ENCODE assay signal across 19 mouse cellular contexts in the genomic region with DNA sequence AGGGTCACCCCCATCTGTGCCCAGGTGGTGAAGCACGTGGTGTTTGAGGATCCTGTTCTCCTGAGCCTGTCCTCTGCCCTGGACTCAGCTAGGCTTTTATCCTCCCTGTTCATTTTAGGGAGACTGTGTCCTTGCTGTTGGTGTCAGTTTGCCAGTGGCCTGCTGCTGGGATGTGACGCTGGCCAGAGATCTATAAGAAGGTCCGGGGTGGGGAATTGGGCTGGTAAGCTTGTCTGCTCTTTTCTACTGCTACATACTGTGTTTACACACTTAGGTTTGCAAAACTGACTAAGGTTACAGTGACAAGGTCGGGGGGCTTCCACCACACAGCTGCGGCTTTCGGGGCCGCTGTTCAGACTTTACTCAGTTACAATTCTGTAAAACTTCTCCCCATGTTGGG. TPM values are rescaled to one million over a fixed set of nuclear protein-coding genes. Genes with fewer than 3 reads are reported as not detected.
DNase-seq lines count a peak whose midpoint lies in the region; ATAC-seq and TF ChIP-seq lines count a peak whose summit lies in the region.
"Had no signal": no experiment of that assay in that cellular context is flagged by ENCODE, and none has a peak within 500 bp of the region (broad histone marks: within the 10 kb centered on the region; RNA-seq: fewer than 3 reads in every experiment).

No protein-coding gene starts in this region.

- no peaks in the 10 kb centered on the region for H3K27me3 ChIP-seq in limb, embryonic 10.5 days (ENCODE audit: low read depth, poor library complexity, severe bottlenecking)
- H3K27me3 ChIP-seq: embryonic facial prominence, embryonic 12.5 days; forebrain, embryonic 13.5 days; forebrain, embryonic 15.5 days had no signal

- TF ChIP-seq CTCF in olfactory bulb, adult 2 months (IDR thresholded peaks at IDR 0.05; ENCODE audit: insufficient read depth, low read depth, low read length) = no peak

- ATAC-seq in cerebellum, adult (ENCODE audit: insufficient number of reproducible peaks, low FRiP score, low TSS enrichment) = no peak
- ATAC-seq in granulocyte monocyte progenitor cell, adult 5-6 weeks (replicated peaks; ENCODE audit: poor library complexity, severe bottlenecking) = no peak
- ATAC-seq: forebrain, embryonic 13.5 days; forebrain, embryonic 15.5 days; forebrain, postnatal 0 days had no signal

- no peaks in the 10 kb centered on the region for H3K36me3 ChIP-seq in limb, embryonic 10.5 days
- H3K36me3 ChIP-seq: embryonic facial prominence, embryonic 12.5 days; forebrain, embryonic 15.5 days had no signal

- no peak overlapping the region for H3K27ac ChIP-seq in limb, embryonic 10.5 days
- 0 out of 2 replicates have a peak overlapping the region, but pooled peaks have one; percentile 13 for H3K27ac ChIP-seq in olfactory bulb, adult 2 months (ENCODE audit: insufficient read depth, low read depth, low read length)
- H3K27ac ChIP-seq: embryonic facial prominence, embryonic 10.5 days; embryonic facial prominence, embryonic 12.5 days; forebrain, embryonic 13.5 days; forebrain, embryonic 15.5 days had no signal

- no peak for TF ChIP-seq POLR2A in olfactory bulb, adult 2 months (IDR thresholded peaks at IDR 0.05; ENCODE audit: insufficient read depth, low read depth, low read length)

- no peak overlapping the region for H3K4me3 ChIP-seq in limb, embryonic 10.5 days
- no peak overlapping the region for H3K4me3 ChIP-seq in olfactory bulb, adult 2 months (ENCODE audit: insufficient read depth, low read depth, low read length)
- H3K4me3 ChIP-seq: embryonic facial prominence, embryonic 10.5 days; embryonic facial prominence, embryonic 12.5 days; forebrain, embryonic 13.5 days; forebrain, embryonic 15.5 days had no signal

- peak; percentile 28 to 43 for DNase-seq in cerebellum, adult 18-20 months
- DNase-seq in cerebellum, adult 8-10 months = peak; percentile 29
- DNase-seq in cerebellum, adult 11-12 months = no peak
- peak; percentile 21 for DNase-seq in limb, embryonic 10.5 days (ENCODE audit: low spot score)
- DNase-seq: adrenal gland, adult 2 months; adrenal gland, postnatal 10 days; adrenal gland, postnatal 25 days; cerebellum, postnatal 10 days; forebrain, postnatal 0 days had no signal

- WGBS in limb, embryonic 10.5 days = 73% methylated on average over 7 of the region's 7 CpGs
- 89% methylated on average over 7 of the region's 7 CpGs for WGBS in olfactory bulb, adult 2 months

- H3K4me1 ChIP-seq in limb, embryonic 10.5 days = no peaks in the 10 kb centered on the region
- peaks cover 35% of the 10 kb centered on the region for H3K4me1 ChIP-seq in olfactory bulb, adult 2 months (ENCODE audit: control insufficient read depth, insufficient read depth, low read length)
- H3K4me1 ChIP-seq: embryonic facial prominence, embryonic 12.5 days; forebrain, embryonic 13.5 days had no signal

- H3K9me3 ChIP-seq in limb, embryonic 10.5 days (replicated peaks) = no peaks in the 10 kb centered on the region
- H3K9me3 ChIP-seq: embryonic facial prominence, embryonic 10.5 days; embryonic facial prominence, embryonic 12.5 days; forebrain, embryonic 13.5 days; forebrain, embryonic 15.5 days had no signal

RNA-seq across cellular contexts. Expression of gene Kcnk1, which starts 10.0 kb away (rescaled TPM):
- polyA plus RNA-seq in limb, embryonic 10.5 days (2016; fragmentation: Nextera tagmentation; extraction: Ambion mirVana) = 9.2 and 10.1 TPM in 2 replicates
- polyA plus RNA-seq in olfactory bulb, adult 2 months (2012; ENCODE audit: insufficient read depth, insufficient read length, low replicate concordance, missing spikeins) = not detected in 2 replicates
- not detected in 2 replicates for total RNA-seq in granulocyte monocyte progenitor cell, adult 5-6 weeks (2014; fragmentation: Nextera tagmentation)
- not detected in 2 replicates for total RNA-seq in granulocyte monocyte progenitor cell, adult 5-6 weeks (2017)
- total RNA-seq: common myeloid progenitor, adult 5-6 weeks; MEL had no signal
- polyA plus RNA-seq: C2C12 had no signal
